Mouse (Mus musculus) heart, postnatal 14 days (tissue): ENCODE measurements around the gene Btbd9. TPM values are rescaled to one million over a fixed set of nuclear protein-coding genes. Genes with fewer than 3 reads are reported as not detected.

Source experiments
- DNase-seq, 2 experiments: peaks; one replicate each; pipeline ENCODE4 v3.0.0; 2021 to 2022
- intact Hi-C: fragments of 180-260 bp; cut with DNase I; formaldehyde crosslinking; loops from one replicate; pipeline ENCODE4 v1.15.1; 2025
- total RNA-seq, 2 experiments: library from RNA; stranded (reverse); gene quantifications; 2 replicates each; pipeline ENCODE4 v1.2.3; 2021

Btbd9 gene
- total RNA-seq, 2 experiments from 2014 or later: 20.9 to 22.4 TPM

GRCm38 (mm10) chr17:30320301-30320700, 256.0 kb downstream of the Btbd9 start:
- intact Hi-C loops: no loop called here
- no peak for DNase-seq

GRCm38 (mm10) chr17:30312688-30313087, 263.6 kb downstream of the Btbd9 start:
- intact Hi-C loops: no loop called here
- DNase-seq: no peak

DNA sequence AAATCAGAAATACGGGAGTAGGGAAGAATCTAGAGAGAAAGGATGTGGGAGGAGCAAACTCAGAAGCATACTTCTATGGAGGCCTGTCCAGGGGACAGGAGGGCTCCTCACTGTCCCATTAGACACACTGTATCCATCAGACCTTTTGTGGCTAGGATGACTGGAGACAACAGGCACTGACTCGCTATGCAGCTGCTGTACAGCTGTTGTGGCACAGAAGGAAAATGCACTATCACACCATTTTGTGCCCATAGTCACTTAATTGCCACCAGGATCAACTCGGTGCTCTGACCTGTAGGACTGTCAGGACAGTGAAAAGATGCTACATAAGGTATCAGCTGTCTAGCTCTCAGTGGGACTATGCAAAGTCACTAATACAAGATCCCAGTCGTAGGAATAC, 266.7 kb downstream of the Btbd9 start:
- intact Hi-C loops: no loop called here
- DNase-seq: no peak

GRCm38 (mm10) chr17:30308889-30309288, 267.4 kb downstream of the Btbd9 start:
- DNase-seq: no peak
- intact Hi-C loops: no loop called here

- DNase-seq: no peak
- intact Hi-C loops: no loop called here
These were observed 268.0 kb downstream of the Btbd9 start for GRCm38 (mm10) chr17:30308317-30308716.

DNA sequence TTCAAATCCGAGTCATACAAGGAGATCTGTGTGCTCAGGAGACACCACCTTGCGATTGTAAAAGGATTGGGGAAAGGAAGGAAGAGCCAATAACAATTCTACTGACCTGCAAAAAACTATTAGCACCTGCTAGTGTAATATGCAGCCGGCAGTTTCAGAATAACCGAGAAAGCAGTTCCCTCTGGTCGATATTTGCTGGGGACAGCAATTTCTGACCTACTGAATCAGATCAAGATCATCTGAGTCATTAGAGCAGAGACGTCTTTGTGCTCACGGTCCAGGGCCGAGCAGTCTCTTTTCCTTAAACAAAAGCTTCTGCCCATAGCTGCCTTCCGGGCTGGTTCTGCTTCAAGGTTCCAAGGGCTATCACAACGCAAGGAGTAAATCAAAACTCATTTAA, 269.1 kb downstream of the Btbd9 start:
- DNase-seq: no peak
- intact Hi-C loops: no loop called here

DNA sequence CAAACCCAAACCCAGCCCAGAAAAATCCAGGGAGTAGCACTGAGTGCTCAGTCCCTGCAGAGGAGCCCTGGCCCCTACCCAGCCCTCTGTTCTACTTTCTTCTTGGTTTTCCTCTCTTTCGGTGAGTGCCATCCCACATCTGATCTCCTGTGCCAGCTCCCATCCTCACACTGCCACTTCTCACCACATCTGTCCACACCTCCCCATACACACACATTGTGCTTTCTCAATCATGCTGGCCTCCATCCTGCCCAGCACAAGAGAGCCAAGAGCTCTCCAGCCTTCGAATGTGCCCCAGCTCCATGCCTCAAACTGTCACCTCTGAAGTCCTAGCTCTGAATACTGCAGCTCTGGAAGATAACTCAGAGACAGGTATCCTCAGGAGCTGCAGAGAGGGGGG, 271.5 kb downstream of the Btbd9 start:
- intact Hi-C loops: no loop called here
- no peak for DNase-seq

GRCm38 (mm10) chr17:30301338-30301737, 274.9 kb downstream of the Btbd9 start:
- peak in 1 of 2 experiments; percentile 10 for DNase-seq
- intact Hi-C loops: no loop called here

GRCm38 (mm10) chr17:30297432-30297831, 278.9 kb downstream of the Btbd9 start:
- intact Hi-C loops: no loop called here
- DNase-seq: no peak

GRCm38 (mm10) chr17:30296069-30296468, 280.2 kb downstream of the Btbd9 start:
- intact Hi-C loops: no loop called here

DNA sequence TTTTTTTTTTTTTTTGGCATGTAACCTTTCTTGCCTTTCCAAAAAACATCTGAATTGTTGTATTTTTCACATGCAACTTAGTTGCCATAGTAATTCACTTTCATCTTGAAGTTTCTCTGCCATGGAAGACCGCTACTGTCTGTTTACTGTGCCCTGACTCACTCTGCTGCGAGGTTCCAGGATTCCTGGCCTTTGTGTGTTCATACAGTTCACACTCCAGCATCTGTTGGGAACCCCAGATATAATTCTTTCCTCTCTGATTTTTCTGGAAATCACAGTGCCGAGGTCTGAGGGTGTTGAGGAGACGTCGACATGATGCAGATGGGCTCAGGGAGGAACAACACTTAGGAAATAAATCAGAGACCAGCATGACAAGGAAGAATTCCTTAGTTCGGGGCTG, 283.6 kb downstream of the Btbd9 start:
- DNase-seq: no peak
- intact Hi-C loops: no loop called here

More at GRCm38 (mm10) chr17:30296069-30296468, 280.2 kb downstream of the Btbd9 start:
- no peak for DNase-seq

DNA sequence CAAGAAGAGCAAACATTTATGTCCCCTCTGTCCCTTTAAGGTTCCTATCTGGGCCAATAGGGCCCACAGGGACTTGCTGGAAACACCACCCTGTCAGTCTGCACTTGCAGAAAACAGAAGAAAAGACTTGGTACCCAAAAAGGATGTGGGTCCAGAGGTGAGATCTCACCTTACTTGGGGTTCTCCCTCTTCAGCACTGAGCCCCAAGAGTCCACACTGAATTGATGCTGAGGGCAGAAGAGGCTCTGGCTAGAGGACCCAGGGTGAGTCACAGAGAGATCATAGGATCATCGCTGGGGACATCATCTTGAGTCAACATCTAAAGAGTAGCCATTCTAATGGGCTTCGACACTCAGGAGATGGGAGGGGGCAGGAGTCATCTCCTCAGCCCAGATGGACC, 290.6 kb downstream of the Btbd9 start:
- no peak for DNase-seq
- intact Hi-C loops: no loop called here

GRCm38 (mm10) chr17:30283460-30284050, 292.7 kb downstream of the Btbd9 start:
- intact Hi-C loops: no loop called here

DNA sequence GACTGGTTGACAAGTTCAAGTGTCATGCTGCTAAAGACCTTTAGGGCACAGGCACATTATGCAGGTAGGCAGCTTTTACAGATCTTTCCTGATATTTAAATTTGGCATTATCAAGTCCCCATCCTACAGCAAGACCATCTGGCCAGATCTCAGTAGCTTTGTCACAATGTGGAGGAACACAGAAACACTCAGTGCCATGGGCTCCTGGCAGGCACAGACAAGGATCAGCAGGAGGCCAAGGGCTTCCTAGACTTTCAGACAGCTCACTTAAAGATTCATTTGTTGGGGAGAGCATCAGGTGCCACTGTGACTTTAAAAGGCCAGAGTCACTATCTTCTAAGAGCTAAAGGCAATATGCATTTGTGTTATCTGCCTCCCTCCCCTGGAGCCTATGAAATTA, 293.3 kb downstream of the Btbd9 start:
- DNase-seq: no peak
- intact Hi-C loops: no loop called here

More at GRCm38 (mm10) chr17:30283460-30284050, 292.7 kb downstream of the Btbd9 start:
- DNase-seq: no peak

- DNase-seq: peak in 1 of 2 experiments; percentile 17
- intact Hi-C loops: no loop called here
These were observed 295.8 kb downstream of the Btbd9 start for GRCm38 (mm10) chr17:30280323-30281118.

- DNase-seq: no peak
- intact Hi-C loops: no loop called here
These were observed 296.6 kb downstream of the Btbd9 start for GRCm38 (mm10) chr17:30279684-30280083.

DNA sequence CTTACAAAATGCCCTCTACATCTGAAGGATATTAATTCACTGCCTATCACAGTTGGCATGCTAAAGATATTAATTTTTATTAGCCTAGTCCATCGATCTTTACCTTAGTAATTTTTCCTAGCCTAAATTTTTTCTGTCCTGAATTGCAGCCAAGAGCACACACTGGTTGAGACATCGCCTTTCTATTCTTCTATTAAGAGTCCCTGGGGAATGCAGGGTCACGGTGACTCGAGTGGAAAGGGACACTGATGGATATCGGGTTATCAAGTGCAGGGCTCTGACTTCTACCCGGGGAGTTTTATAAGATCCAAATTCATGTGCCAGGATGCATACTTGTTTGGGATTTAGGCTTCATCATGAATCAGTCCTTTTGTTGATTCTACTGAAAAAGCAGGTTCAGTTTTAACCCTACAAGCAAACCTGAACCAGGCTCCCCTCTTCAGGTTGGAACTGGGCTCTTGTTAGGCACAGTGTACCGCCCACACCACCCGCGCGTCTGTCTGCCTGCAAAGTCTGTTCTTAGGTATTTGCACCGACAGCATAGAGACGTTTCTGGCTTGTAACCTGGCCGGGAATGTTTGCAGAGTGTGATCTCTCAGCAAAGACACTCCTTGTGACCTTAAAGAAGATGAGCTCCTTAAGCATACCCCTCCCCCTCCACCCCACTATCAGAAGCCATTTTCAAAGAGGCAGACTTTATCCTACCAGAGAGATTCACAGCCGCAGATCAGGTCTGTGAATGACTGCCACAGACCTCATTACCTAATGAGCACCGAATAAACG, 297.5 kb downstream of the Btbd9 start:
- DNase-seq: no peak
- intact Hi-C loops: no loop called here

- intact Hi-C loops: no loop called here
- no peak for DNase-seq
These were observed 299.8 kb downstream of the Btbd9 start for GRCm38 (mm10) chr17:30276477-30276876.

DNA sequence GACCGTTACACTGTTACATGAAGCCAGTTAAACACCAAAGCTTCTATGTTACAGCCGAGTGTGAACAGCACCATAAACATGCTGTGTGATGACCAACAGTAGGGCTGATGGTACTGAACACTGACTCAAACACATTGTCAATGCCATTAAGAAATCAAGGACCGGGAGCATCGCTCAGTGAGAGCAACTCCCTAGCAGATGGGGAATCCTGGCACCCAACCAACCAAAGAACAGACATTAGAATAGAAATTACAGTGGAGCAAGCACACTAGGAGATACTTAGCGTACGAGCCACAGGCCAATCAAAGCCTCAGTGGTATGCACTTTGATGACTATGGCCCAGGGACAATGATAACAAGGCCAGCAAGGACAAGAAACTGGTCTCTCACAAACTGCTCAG, 303.5 kb downstream of the Btbd9 start:
- intact Hi-C loops: no loop called here
- DNase-seq: no peak

DNA sequence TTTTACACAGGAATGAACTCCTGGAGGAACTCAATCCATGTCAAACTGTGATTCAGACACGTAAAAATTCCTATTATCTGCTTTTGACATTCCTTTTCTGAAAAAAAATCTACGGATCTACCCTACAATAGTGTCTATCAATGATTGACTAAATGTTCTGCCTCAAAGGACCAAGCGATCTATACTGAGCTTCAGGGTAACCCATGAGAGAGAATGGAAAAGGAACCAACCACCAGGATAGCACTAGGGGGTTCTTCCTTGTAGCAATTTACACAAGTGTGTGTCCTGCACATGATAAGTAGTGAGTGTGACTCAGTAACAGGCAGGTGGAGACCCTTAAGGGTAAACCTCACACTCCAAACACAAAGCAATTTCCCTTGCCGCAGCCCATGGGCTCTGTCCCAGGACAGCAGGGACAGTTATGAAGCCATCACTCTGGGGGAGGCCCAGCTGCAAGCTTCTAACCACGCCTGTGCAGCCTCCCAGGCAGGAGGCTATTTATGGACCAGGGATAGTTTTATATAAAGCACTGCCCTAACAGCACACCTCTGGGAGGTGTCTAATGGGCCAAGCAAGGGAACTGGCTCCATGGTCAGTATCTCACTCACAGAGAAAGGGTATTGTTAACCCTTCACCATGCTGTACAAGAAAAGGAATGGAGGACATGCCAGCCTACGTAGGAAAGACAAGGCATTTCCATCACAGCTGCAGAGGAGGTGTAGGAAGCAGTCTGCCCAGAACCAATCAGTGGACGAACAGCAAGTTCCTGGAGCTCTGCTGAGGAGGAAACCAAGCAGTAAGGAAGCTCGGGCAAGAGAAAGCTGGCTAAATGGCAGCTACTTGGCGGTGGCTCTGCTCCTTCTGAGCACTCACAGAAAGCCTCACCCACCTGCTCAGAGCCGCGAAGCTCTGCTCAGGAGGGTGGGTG, 306.9 kb downstream of the Btbd9 start:
- peak in 1 of 2 experiments; percentile 12 for DNase-seq
- intact Hi-C loops: no loop called here
